Mouse (Mus musculus): ENCODE measurements around the gene Haus7. TPM values are rescaled to one million over a fixed set of nuclear protein-coding genes. Genes with fewer than 3 reads are reported as not detected.
"Not testable (repeated sequence)": the region's sequence is repeated elsewhere in the genome, so short reads cannot be mapped to it uniquely, and the experiment has no call there.

Haus7 gene
- polyA plus RNA-seq (2012; ENCODE audit: insufficient read depth, insufficient read length, low replicate concordance, missing spikeins): not detected in 2 replicates

DNA sequence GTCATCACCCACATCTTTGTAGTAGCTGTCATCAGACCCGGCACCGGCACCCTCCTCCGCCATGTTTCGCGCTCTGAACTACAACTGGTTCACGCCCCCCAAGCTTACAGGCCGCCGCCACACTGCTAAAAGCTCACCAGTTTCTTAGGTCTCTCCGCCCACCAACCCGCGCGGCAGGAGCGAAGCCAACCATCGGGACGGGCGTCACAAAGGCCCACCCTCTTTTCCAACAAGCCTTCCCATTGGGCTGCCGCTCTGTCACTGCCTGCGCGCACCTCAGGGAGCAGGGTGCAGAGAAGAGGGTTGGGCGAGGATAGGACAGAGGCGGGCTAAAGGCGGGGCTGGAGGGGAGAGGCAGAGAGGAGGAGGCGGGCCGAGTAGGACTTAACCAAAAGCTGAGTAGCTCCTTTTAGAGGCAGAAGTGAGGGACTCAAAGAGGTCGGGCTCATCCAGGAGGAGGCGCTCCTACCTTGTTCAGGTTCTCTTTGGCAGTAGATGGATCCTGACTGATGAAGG lies at the start of gene Haus7:
Gene Haus7 (minus strand): TSS at position 168 of the 516 bp plus-strand sequence.
- Histone ChIP-seq H3K27ac (ENCODE audit: insufficient read depth, low read depth, low read length) (no peak within 1 kb of the TSS), H3K4me3 (ENCODE audit: insufficient read depth, low read depth, low read length) (peak within 1 kb of the TSS; percentile 67), H3K4me1 (ENCODE audit: control insufficient read depth, insufficient read depth, low read length) (peaks cover 4% of the 10 kb centered on the region; the same call in 1 of the 2 replicates)
- TF ChIP-seq POLR2A (IDR thresholded peaks at IDR 0.05; ENCODE audit: insufficient read depth, low read depth, low read length) (no peak), CTCF (IDR thresholded peaks at IDR 0.05; ENCODE audit: insufficient read depth, low read depth, low read length) (no peak)
- 19% methylated on average over 26 of the region's 26 CpGs for WGBS

GRCm38 (mm10) chrX:73506577-73506976 lies 47.7 kb upstream of the Haus7 start:
- Histone ChIP-seq H3K27ac (ENCODE audit: insufficient read depth, low read depth, low read length) (no peak overlapping the region), H3K4me3 (ENCODE audit: insufficient read depth, low read depth, low read length) (no peak overlapping the region), H3K4me1 (ENCODE audit: control insufficient read depth, insufficient read depth, low read length) (peaks cover 6% of the 10 kb centered on the region)
- 80% methylated on average over 4 of the region's 4 CpGs for WGBS
- TF ChIP-seq POLR2A (IDR thresholded peaks at IDR 0.05; ENCODE audit: insufficient read depth, low read depth, low read length) (no peak), CTCF (IDR thresholded peaks at IDR 0.05; ENCODE audit: insufficient read depth, low read depth, low read length) (no peak)

DNA sequence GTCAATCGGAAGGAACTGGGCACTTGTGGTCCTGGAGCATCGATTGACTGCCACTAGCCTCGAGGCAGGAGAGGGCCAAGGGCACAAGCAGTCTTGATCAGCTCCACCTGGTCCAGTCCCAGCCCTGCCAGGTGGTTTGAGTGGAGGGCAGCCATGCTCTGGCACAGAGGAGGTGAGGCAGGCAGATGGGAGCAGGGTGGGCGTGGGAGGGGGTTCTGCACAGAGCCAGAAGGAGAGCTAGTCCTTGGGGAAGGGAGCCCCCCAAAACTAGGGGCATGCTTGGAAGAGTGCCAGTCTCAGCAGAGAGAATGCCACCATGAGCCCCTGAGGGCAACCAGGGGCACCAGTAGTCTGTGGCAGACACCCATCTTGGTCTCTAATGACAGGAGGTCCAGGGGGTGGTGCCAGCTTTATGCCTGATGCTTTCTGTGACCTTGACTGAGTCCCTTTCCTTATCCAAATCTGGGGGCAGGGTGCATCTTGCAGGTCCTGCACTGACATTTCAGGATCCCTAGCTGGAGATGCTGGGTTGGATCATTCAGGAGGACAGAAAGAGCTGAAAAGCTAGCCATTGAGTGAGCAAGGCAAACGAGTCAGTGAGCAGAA lies 46.4 kb upstream of the Haus7 start:
- Histone ChIP-seq H3K4me3 (ENCODE audit: insufficient read depth, low read depth, low read length) (no peak overlapping the region), H3K4me1 (ENCODE audit: control insufficient read depth, insufficient read depth, low read length) (peaks cover 6% of the 10 kb centered on the region), H3K27ac (ENCODE audit: insufficient read depth, low read depth, low read length) (no peak overlapping the region)
- WGBS: 84% methylated on average over 5 of the region's 5 CpGs
- no peak for TF ChIP-seq CTCF (IDR thresholded peaks at IDR 0.05; ENCODE audit: insufficient read depth, low read depth, low read length)
- no peak for TF ChIP-seq POLR2A (IDR thresholded peaks at IDR 0.05; ENCODE audit: insufficient read depth, low read depth, low read length)

DNA sequence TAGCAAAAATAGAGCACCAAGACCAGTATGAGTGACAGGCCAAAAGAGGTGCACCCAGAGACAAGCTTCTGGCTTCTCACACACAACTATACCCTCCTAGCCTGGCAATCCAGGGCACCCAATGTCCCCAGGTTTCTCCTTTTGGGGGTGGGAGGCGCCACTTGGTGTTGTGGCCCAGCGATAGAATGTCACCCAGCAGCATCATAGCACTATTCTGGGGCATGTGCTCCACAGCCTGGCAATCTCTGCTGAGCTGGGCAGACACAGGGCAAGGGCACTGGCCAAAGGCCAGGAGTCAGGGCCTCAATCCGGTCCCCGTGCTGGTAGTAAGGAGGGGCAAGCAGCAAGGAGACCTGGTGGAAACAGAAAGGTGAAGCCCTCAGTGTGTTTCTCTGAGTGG lies 37.9 kb upstream of the Haus7 start:
- WGBS: 75% methylated on average over 4 of the region's 4 CpGs
- TF ChIP-seq POLR2A (IDR thresholded peaks at IDR 0.05; ENCODE audit: insufficient read depth, low read depth, low read length) (no peak), CTCF (IDR thresholded peaks at IDR 0.05; ENCODE audit: insufficient read depth, low read depth, low read length) (no peak)
- no peak overlapping the region for H3K27ac ChIP-seq (ENCODE audit: insufficient read depth, low read depth, low read length)
- no peak overlapping the region for H3K4me3 ChIP-seq (ENCODE audit: insufficient read depth, low read depth, low read length)
- H3K4me1 ChIP-seq (ENCODE audit: control insufficient read depth, insufficient read depth, low read length): no peaks in the 10 kb centered on the region

GRCm38 (mm10) chrX:73493567-73493966 lies 34.7 kb upstream of the Haus7 start:
- H3K4me3 ChIP-seq (ENCODE audit: insufficient read depth, low read depth, low read length); H3K27ac ChIP-seq (ENCODE audit: insufficient read depth, low read depth, low read length); H3K4me1 ChIP-seq (ENCODE audit: control insufficient read depth, insufficient read depth, low read length): not testable (repeated sequence)
- WGBS: 0% methylated on average over 1 of the region's 2 CpGs

DNA sequence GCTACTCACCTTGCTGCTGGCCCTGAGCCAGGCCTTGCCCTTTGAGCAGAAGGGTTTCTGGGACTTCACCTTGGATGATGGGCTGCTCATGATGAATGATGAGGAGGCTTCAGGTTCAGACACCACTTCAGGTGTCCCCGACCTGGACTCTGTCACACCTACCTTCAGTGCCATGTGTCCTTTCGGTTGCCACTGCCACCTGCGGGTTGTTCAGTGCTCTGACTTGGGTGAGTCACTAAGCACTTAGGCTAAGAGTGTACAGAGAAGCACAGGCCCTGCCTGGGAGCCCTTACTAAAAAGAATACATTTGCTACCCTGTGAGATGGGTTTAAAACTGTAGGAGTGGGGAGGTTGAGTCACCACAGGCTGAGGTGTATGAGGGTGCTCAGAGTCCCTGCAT lies 32.0 kb upstream of the Haus7 start:
- no peak overlapping the region for H3K4me3 ChIP-seq (ENCODE audit: insufficient read depth, low read depth, low read length)
- TF ChIP-seq POLR2A (IDR thresholded peaks at IDR 0.05; ENCODE audit: insufficient read depth, low read depth, low read length) (no peak), CTCF (IDR thresholded peaks at IDR 0.05; ENCODE audit: insufficient read depth, low read depth, low read length) (no peak)
- H3K27ac ChIP-seq (ENCODE audit: insufficient read depth, low read depth, low read length): no peak overlapping the region
- WGBS: 78% methylated on average over 3 of the region's 3 CpGs
- H3K4me1 ChIP-seq (ENCODE audit: control insufficient read depth, insufficient read depth, low read length): 0 out of 2 replicates have a peak, but pooled peaks cover 2% of the 10 kb centered on the region

DNA sequence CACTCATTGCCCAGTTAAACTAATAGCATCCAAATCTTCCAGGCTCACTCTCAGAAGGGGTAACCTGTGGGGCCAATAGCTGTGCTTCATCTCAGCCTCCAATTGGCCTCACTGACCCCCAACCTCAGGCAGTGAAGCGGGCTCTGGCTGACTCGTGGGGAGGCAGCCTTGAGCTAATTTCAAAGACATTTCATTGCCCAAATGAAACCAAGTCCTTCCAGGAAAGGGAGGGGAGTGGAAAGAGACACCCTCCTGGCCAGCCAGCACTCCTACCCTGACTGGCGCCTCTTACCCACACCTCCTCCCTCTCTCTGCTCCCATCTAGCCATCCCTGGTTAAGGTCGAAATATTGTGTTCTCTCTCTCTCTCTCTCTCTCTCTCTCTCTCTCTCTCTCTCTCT lies 31.3 kb upstream of the Haus7 start:
- WGBS: 89% methylated on average over 4 of the region's 4 CpGs
- H3K4me3 ChIP-seq (ENCODE audit: insufficient read depth, low read depth, low read length): no peak overlapping the region
- H3K27ac ChIP-seq (ENCODE audit: insufficient read depth, low read depth, low read length): no peak overlapping the region
- H3K4me1 ChIP-seq (ENCODE audit: control insufficient read depth, insufficient read depth, low read length): 0 out of 2 replicates have a peak, but pooled peaks cover 2% of the 10 kb centered on the region
- TF ChIP-seq CTCF (IDR thresholded peaks at IDR 0.05; ENCODE audit: insufficient read depth, low read depth, low read length) (no peak), POLR2A (IDR thresholded peaks at IDR 0.05; ENCODE audit: insufficient read depth, low read depth, low read length) (no peak)

GRCm38 (mm10) chrX:73486920-73487319 lies 28.1 kb upstream of the Haus7 start:
- no peak overlapping the region for H3K27ac ChIP-seq (ENCODE audit: insufficient read depth, low read depth, low read length)
- peaks cover 7% of the 10 kb centered on the region; the same call in 1 of the 2 replicates for H3K4me1 ChIP-seq (ENCODE audit: control insufficient read depth, insufficient read depth, low read length)
- no peak overlapping the region for H3K4me3 ChIP-seq (ENCODE audit: insufficient read depth, low read depth, low read length)
- TF ChIP-seq POLR2A (IDR thresholded peaks at IDR 0.05; ENCODE audit: insufficient read depth, low read depth, low read length) (no peak), CTCF (IDR thresholded peaks at IDR 0.05; ENCODE audit: insufficient read depth, low read depth, low read length) (no peak)
- 65% methylated on average over 5 of the region's 5 CpGs for WGBS

DNA sequence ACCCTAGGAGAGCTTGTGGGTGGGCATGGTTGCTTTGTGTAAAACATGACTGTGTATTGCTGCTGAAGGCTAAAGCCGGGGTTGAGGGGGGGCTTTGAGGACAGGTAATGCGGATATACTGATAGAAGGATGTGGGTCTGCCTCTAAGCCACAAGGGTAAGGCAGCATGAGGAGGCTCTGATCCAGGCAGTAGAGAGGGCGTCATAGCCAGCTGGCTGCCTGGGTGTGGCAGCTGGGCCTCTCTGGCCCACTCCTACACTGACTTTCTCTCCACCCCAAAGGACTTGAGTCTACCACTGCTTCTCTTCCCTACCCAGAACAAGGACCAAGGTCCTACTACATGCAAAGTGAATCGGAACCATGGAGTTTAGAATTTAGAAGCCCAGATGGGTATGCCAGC lies 26.0 kb upstream of the Haus7 start:
- 93% methylated on average over 4 of the region's 4 CpGs for WGBS
- no peak overlapping the region for H3K4me3 ChIP-seq (ENCODE audit: insufficient read depth, low read depth, low read length)
- H3K27ac ChIP-seq (ENCODE audit: insufficient read depth, low read depth, low read length): no peak overlapping the region
- TF ChIP-seq CTCF (IDR thresholded peaks at IDR 0.05; ENCODE audit: insufficient read depth, low read depth, low read length): no peak
- TF ChIP-seq POLR2A (IDR thresholded peaks at IDR 0.05; ENCODE audit: insufficient read depth, low read depth, low read length): no peak
- H3K4me1 ChIP-seq (ENCODE audit: control insufficient read depth, insufficient read depth, low read length): peaks cover 11% of the 10 kb centered on the region
